Mouse (Mus musculus): ENCODE measurements around the gene Hspa14. TPM values are rescaled to one million over a fixed set of nuclear protein-coding genes. Genes with fewer than 3 reads are reported as not detected.

Hspa14 gene
- polyA plus RNA-seq, 1 experiment, result 22.0 TPM

DNA sequence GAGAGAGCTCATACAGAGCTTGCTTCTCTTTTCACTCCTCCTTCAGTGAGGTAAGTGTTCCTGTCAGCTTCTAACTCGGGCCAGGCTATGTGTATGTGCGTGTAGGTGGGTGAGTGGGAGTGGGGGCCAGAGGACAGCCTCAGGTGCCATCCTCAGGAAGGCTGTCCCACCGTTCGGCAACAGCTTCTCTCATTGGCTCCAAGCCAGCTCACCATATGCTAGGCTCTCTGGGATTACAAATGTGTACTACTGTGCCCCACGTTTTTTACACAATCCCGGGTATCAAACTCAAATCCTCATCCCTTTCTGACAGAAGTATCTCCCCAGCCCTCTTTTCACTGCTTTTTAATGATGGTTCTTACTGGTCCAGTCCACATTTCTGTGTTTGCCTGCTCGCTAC lies 68.4 kb downstream of the Hspa14 start:
- WGBS, result 90% methylated on average over 7 of the region's 7 CpGs
- no peaks in the 10 kb centered on the region for H3K4me1 ChIP-seq (ENCODE audit: control insufficient read depth, insufficient read depth, insufficient read length)
- TF ChIP-seq CTCF (IDR thresholded peaks at IDR 0.05; ENCODE audit: extremely low read depth, insufficient read depth, insufficient read length, insufficient replicate concordance) (no peak), POLR2A (IDR thresholded peaks at IDR 0.05; ENCODE audit: low read depth, low read length) (no peak)
- no peak for DNase-seq (ENCODE audit: low read depth in 1 of 2, low spot score in 2 of 2)
- H3K36me3 ChIP-seq (ENCODE audit: control insufficient read depth, insufficient read depth, low read length), result peaks cover 30% of the 10 kb centered on the region
- no peaks in the 10 kb centered on the region for H3K27me3 ChIP-seq (ENCODE audit: control insufficient read depth, insufficient read depth, low read length)
- no peak overlapping the region for H3K27ac ChIP-seq (ENCODE audit: insufficient read depth, low read length)
- no peak overlapping the region for H3K4me3 ChIP-seq (ENCODE audit: extremely low read depth, insufficient read depth, insufficient read length)

Other genes starting within 250 kb of the Hspa14 start
- 2.8 and 3.5 TPM in 2 replicates for gene Nmt2, start 228.6 kb downstream of the Hspa14 start, polyA plus RNA-seq (2012; rRNA removed)
- gene Rpp38, start 180.2 kb downstream of the Hspa14 start, polyA plus RNA-seq (2012; rRNA removed), result 1.9 and 2.3 TPM in 2 replicates
- gene Acbd7, start 176.6 kb downstream of the Hspa14 start, polyA plus RNA-seq (2012; rRNA removed), result not detected in 2 replicates
- gene Olah, start 115.6 kb downstream of the Hspa14 start, polyA plus RNA-seq (2012; rRNA removed), result not detected in 2 replicates
- gene Meig1, start 90.2 kb downstream of the Hspa14 start, polyA plus RNA-seq (2012; rRNA removed), result not detected in 2 replicates
- gene Dclre1c, start 88.7 kb downstream of the Hspa14 start, polyA plus RNA-seq (2012; rRNA removed), result 4.0 and 4.9 TPM in 2 replicates
- 0.58 and 1.1 TPM in 2 replicates for gene Suv39h2, start 37.8 kb downstream of the Hspa14 start, polyA plus RNA-seq (2012; rRNA removed)
- gene Gm45902, start within 50 bp of the Hspa14 start, polyA plus RNA-seq (2012; rRNA removed), result 1.4 and 1.5 TPM in 2 replicates
- 0.22 and 0.35 TPM in 2 replicates for gene Cdnf, start 216 bp upstream of the Hspa14 start, polyA plus RNA-seq (2012; rRNA removed)
- gene Fam107b, start 57.7 kb upstream of the Hspa14 start, polyA plus RNA-seq (2012; rRNA removed), result 25.9 and 46.4 TPM in 2 replicates

Data from spleen, adult 2 months (tissue).